Comparison of ENCODE assay signal across 9 mouse cellular contexts in the genomic region with DNA sequence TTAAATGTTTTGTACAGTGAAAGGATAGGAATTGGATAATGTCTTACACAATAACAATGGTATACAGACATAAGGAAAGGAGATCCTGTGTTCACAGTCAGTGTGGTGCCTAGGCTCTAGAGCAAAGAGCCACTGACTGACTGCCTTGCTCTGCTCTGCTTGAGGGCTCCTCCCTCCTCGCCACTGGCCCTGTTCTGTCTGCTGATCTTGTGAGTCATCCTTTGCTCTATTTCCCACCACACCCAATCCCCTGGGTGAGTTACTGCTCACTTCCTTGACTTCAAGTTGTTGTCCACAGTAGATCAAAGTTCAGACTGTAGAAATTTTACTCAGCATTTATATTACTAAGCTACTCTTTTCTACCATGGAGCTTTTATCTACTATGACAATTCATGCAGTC.
DNase-seq lines count a peak whose midpoint lies in the region; ATAC-seq and TF ChIP-seq lines count a peak whose summit lies in the region.
"Had no signal": no experiment of that assay in that cellular context is flagged by ENCODE, and none has a peak within 500 bp of the region (broad histone marks: within the 10 kb centered on the region; RNA-seq: fewer than 3 reads in every experiment).

No protein-coding gene starts in this region.

- no peak overlapping the region for H3K9ac ChIP-seq in kidney, embryonic 16.5 days (replicated peaks; ENCODE audit: low read length)
- H3K9ac ChIP-seq in neural tube, embryonic 15.5 days (replicated peaks), result no peak overlapping the region
- H3K9ac ChIP-seq: heart, embryonic 13.5 days had no signal

- no peaks in the 10 kb centered on the region for H3K27me3 ChIP-seq in kidney, adult 2 months (replicated peaks; ENCODE audit: control insufficient read depth, insufficient read depth, low read length)
- H3K27me3 ChIP-seq in kidney, embryonic 16.5 days (ENCODE audit: insufficient read depth, low read length), result peaks cover 14% of the 10 kb centered on the region; the same call in 1 of the 2 replicates
- H3K27me3 ChIP-seq in midbrain, embryonic 10.5 days (ENCODE audit: low read depth, poor library complexity, severe bottlenecking), result peaks cover 98% of the 10 kb centered on the region
- peaks cover 7% of the 10 kb centered on the region; the same call in 1 of the 2 replicates for H3K27me3 ChIP-seq in neural tube, embryonic 15.5 days (replicated peaks)

- no peak for TF ChIP-seq POLR2A in kidney, adult 2 months (IDR thresholded peaks at IDR 0.05; ENCODE audit: low read depth, low read length)

- no peak overlapping the region for H3K4me3 ChIP-seq in kidney, adult 2 months (ENCODE audit: insufficient read depth, low read depth, low read length)
- H3K4me3 ChIP-seq in kidney, embryonic 16.5 days (ENCODE audit: low read length), result no peak overlapping the region
- no peak overlapping the region for H3K4me3 ChIP-seq in midbrain, embryonic 10.5 days
- no peak overlapping the region for H3K4me3 ChIP-seq in neural tube, embryonic 15.5 days (replicated peaks)
- H3K4me3 ChIP-seq: heart, embryonic 13.5 days had no signal

- no peak overlapping the region for H3K27ac ChIP-seq in kidney, adult 2 months (ENCODE audit: insufficient read depth, low read depth, low read length)
- H3K27ac ChIP-seq in kidney, embryonic 16.5 days (ENCODE audit: low read length), result no peak overlapping the region
- no peak overlapping the region for H3K27ac ChIP-seq in midbrain, embryonic 10.5 days (replicated peaks)
- H3K27ac ChIP-seq in neural tube, embryonic 15.5 days (replicated peaks), result no peak overlapping the region
- H3K27ac ChIP-seq: heart, embryonic 13.5 days had no signal

- DNase-seq in kidney, adult 2 months, result peak; percentile 73
- DNase-seq in gastrocnemius, adult 18-20 months (ENCODE audit: low spot score), result peak; percentile 71
- peak; percentile 38 for DNase-seq in kidney, postnatal 14 days
- DNase-seq in natural killer cell, adult 2 months (ENCODE audit: low spot score in 2 of 2), result peak; percentile 73 to 85
- no peak for DNase-seq in midbrain, embryonic 10.5 days (ENCODE audit: low spot score)
- no peak for DNase-seq in embryo, embryonic 10 days (ENCODE audit: low spot score)

- no peaks in the 10 kb centered on the region for H3K4me1 ChIP-seq in kidney, adult 2 months (ENCODE audit: control insufficient read depth, insufficient read depth, low read length)
- 0 out of 2 replicates have a peak, but pooled peaks cover 4% of the 10 kb centered on the region for H3K4me1 ChIP-seq in kidney, embryonic 16.5 days (ENCODE audit: insufficient read depth, low read length)
- H3K4me1 ChIP-seq in midbrain, embryonic 10.5 days, result peaks cover 4% of the 10 kb centered on the region; the same call in 1 of the 2 replicates
- no peaks in the 10 kb centered on the region for H3K4me1 ChIP-seq in neural tube, embryonic 15.5 days

- H3K36me3 ChIP-seq in kidney, adult 2 months (ENCODE audit: control insufficient read depth, insufficient read depth, low read length), result no peaks in the 10 kb centered on the region
- H3K36me3 ChIP-seq in kidney, embryonic 16.5 days (ENCODE audit: insufficient read depth, low read length), result no peaks in the 10 kb centered on the region
- no peaks in the 10 kb centered on the region for H3K36me3 ChIP-seq in midbrain, embryonic 10.5 days
- no peaks in the 10 kb centered on the region for H3K36me3 ChIP-seq in neural tube, embryonic 15.5 days
- H3K36me3 ChIP-seq: heart, embryonic 13.5 days had no signal

- ATAC-seq in kidney, embryonic 16.5 days (ENCODE audit: low FRiP score, low TSS enrichment), result no peak
- no peak for ATAC-seq in neural tube, embryonic 15.5 days (ENCODE audit: low FRiP score)

- no peak for TF ChIP-seq CTCF in kidney, adult 2 months (conservative IDR thresholded peaks at IDR 0.05; ENCODE audit: insufficient read depth, insufficient read length, low read depth, low read length)

- no peak overlapping the region for H3K4me2 ChIP-seq in kidney, embryonic 16.5 days (replicated peaks; ENCODE audit: low read depth, low read length)
- no peak overlapping the region for H3K4me2 ChIP-seq in neural tube, embryonic 15.5 days
- H3K4me2 ChIP-seq: heart, embryonic 13.5 days had no signal

- H3K9me3 ChIP-seq in kidney, embryonic 16.5 days (ENCODE audit: low read length), result no peaks in the 10 kb centered on the region
- H3K9me3 ChIP-seq in midbrain, embryonic 10.5 days (replicated peaks), result no peaks in the 10 kb centered on the region
- H3K9me3 ChIP-seq in neural tube, embryonic 15.5 days (replicated peaks), result no peaks in the 10 kb centered on the region
- H3K9me3 ChIP-seq: heart, embryonic 13.5 days had no signal

- WGBS in kidney, adult 2 months, result 58% methylated on average over 1 of the region's 1 CpGs
- 71% methylated on average over 1 of the region's 1 CpGs for WGBS in kidney, embryonic 16.5 days
- WGBS in midbrain, embryonic 10.5 days, result 78% methylated on average over 1 of the region's 1 CpGs
- whole genome bisulfite sequencing in neural tube, embryonic 15.5 days, result 100% methylated on average over 1 of the region's 1 CpGs

Comparison
In these comparisons a context has a peak if more than half of its experiments do, and no peak if none do; other contexts are left out.
1. DNase-seq: peak in kidney, adult 2 months (single experiment), gastrocnemius, adult 18-20 months (single experiment), kidney, postnatal 14 days (single experiment) and natural killer cell, adult 2 months (2 of 2); none in midbrain, embryonic 10.5 days (single experiment) and embryo, embryonic 10 days (single experiment).